ENCODE assay signal across 11 mouse cellular contexts in the genomic region with DNA sequence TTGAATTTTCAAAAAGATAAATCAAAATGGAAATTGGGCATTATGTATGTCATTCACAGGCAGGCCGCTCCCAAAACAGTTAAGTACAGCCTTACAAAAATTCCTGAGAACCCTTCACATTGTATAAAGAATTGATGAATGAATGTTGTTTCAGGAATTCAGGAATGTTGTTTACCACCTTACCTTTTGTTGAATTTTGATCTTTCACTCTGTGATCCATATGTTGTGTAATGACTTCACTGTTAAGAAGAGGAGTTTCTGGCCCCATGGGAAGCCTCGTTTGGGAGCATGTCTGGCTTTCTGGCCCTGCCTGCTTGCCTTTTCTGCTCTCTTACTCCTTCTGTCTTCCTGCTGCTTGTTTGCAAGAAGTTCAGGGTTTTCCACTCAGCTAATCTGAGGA.
"Had no signal": no experiment of that assay in that cellular context is flagged by ENCODE, and none has a peak within 500 bp of the region (broad histone marks: within the 10 kb centered on the region; RNA-seq: fewer than 3 reads in every experiment).

No protein-coding gene starts in this region.

- H3K4me1 ChIP-seq: liver, embryonic 15.5 days had no signal

- H3K27ac ChIP-seq: liver, embryonic 15.5 days; midbrain, embryonic 13.5 days had no signal

- DNase-seq: layer of hippocampus, adult 9-11 months; left cerebral cortex, postnatal 4 days; lung, adult 2 months; lung, postnatal 36 days; right cerebral cortex, postnatal 25 days; thymus, adult 18-20 months; thymus, postnatal 14 days had no signal

- H3K9ac ChIP-seq: liver, embryonic 15.5 days; midbrain, embryonic 13.5 days had no signal

- H3K27me3 ChIP-seq: liver, embryonic 15.5 days; midbrain, embryonic 13.5 days had no signal

- H3K36me3 ChIP-seq: liver, embryonic 15.5 days; midbrain, embryonic 13.5 days had no signal

- H3K4me3 ChIP-seq: liver, embryonic 15.5 days; midbrain, embryonic 13.5 days had no signal

- ATAC-seq: lung, postnatal 0 days; midbrain, embryonic 13.5 days had no signal

- H3K9me3 ChIP-seq: liver, embryonic 15.5 days; midbrain, embryonic 13.5 days had no signal

- H3K4me2 ChIP-seq: liver, embryonic 11.5 days; liver, embryonic 15.5 days; midbrain, embryonic 13.5 days had no signal
